Mouse (Mus musculus) heart, adult 2 months (tissue): ENCODE measurements around the gene Tesk2.

Experiments
- CTCF ChIP-seq: fragments of 200-600 bp; IDR thresholded peaks from 2 replicates; pipeline ENCODE4 v1.8.1; 2022; ENCODE audit warnings: antibody characterized with exemption, mild to moderate bottlenecking, moderate library complexity
- POLR2A ChIP-seq: fragments of 200-500 bp; IDR thresholded peaks from 2 replicates; pipeline ENCODE4 v1.6.1; 2011; ENCODE audit warnings: mild to moderate bottlenecking, low read depth, low read length, control low read depth; ENCODE audit not compliant: insufficient read depth

DNA sequence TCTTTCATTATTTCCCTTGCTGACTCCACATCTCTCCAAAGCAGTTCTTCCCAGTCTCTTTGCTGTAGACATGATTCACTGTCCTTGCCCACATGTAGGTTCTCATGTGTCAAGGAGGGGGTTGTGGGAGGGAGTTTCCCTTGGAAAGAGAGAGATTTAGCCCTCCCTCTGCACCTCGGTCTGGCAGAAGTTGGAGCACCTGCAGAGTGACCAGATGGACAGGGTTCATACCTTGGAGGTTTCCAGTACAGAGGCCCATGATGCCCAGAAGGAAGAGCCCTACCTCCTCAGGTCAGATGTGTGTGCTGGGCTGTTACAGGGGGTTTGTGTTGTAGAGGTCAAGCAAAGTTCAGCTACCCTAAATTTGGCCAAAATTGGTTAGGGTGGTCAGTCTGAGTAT lies 8.2 kb upstream of the Tesk2 start:
- TF ChIP-seq CTCF (no peak), POLR2A (no peak)
